Comparison of ENCODE assay signal across 25 mouse cellular contexts in genomic region chr4:66901498-66901897, GRCm38 (mm10).
DNase-seq lines count a peak whose midpoint lies in the region; ATAC-seq and TF ChIP-seq lines count a peak whose summit lies in the region.
"Had no signal": no experiment of that assay in that cellular context is flagged by ENCODE, and none has a peak within 500 bp of the region (broad histone marks: within the 10 kb centered on the region; RNA-seq: fewer than 3 reads in every experiment).

No protein-coding gene starts in this region.

- TF ChIP-seq POLR2A in brain, embryonic 14.5 days (IDR thresholded peaks at IDR 0.05; ENCODE audit: borderline replicate concordance, extremely low read depth, insufficient read depth, insufficient read length, poor library complexity, severe bottlenecking) = no peak

- H3K9ac ChIP-seq in kidney, embryonic 15.5 days = no peak overlapping the region
- H3K9ac ChIP-seq: embryonic facial prominence, embryonic 12.5 days; embryonic facial prominence, embryonic 15.5 days; forebrain, embryonic 15.5 days; heart, embryonic 12.5 days; heart, embryonic 15.5 days; hindbrain, embryonic 14.5 days had no signal

- H3K4me3 ChIP-seq in kidney, embryonic 15.5 days (replicated peaks) = no peak overlapping the region
- H3K4me3 ChIP-seq: embryonic facial prominence, embryonic 12.5 days; embryonic facial prominence, embryonic 15.5 days; forebrain, embryonic 15.5 days; heart, embryonic 12.5 days; heart, embryonic 15.5 days had no signal

- ATAC-seq in cerebellum, adult (ENCODE audit: insufficient number of reproducible peaks, low FRiP score, low TSS enrichment) = 0 out of 2 replicates have a peak, but pooled peaks have one; percentile 58
- no peak for ATAC-seq in kidney, embryonic 15.5 days (replicated peaks; ENCODE audit: low FRiP score)
- ATAC-seq: forebrain, embryonic 15.5 days; hindbrain, postnatal 0 days; inflammation-experienced regulatory T-cells, adult 6 months; intestine, embryonic 16.5 days; Patski had no signal

- no peaks in the 10 kb centered on the region for H3K4me1 ChIP-seq in kidney, embryonic 15.5 days
- H3K4me1 ChIP-seq: embryonic facial prominence, embryonic 12.5 days; embryonic facial prominence, embryonic 15.5 days; forebrain, embryonic 15.5 days; heart, embryonic 12.5 days; heart, embryonic 15.5 days had no signal

- H3K4me2 ChIP-seq in kidney, embryonic 15.5 days = no peak overlapping the region
- H3K4me2 ChIP-seq: embryonic facial prominence, embryonic 12.5 days; embryonic facial prominence, embryonic 15.5 days; forebrain, embryonic 15.5 days; heart, embryonic 12.5 days; heart, embryonic 15.5 days; hindbrain, embryonic 14.5 days had no signal

- no peak for DNase-seq in cerebellum, postnatal 25 days
- DNase-seq in cerebellum, adult 9-11 months = peak; percentile 27
- DNase-seq in cerebellum, adult 8-10 months = no peak
- DNase-seq in Muller cell, postnatal 12 days (ENCODE audit: inconsistent ontology term) = peak; percentile 44
- peak; percentile 44 for DNase-seq in brain, embryonic 14.5 days (ENCODE audit: low read depth)
- DNase-seq: adrenal gland, adult 2 months; adrenal gland, postnatal 14 days; cerebellum, adult 11 months; gastrocnemius, postnatal 25 days; heart, adult 18-20 months; heart, postnatal 10 days; heart, postnatal 36 days; kidney, adult 18-20 months had no signal

- H3K36me3 ChIP-seq in kidney, embryonic 15.5 days = no peaks in the 10 kb centered on the region
- H3K36me3 ChIP-seq: embryonic facial prominence, embryonic 12.5 days; embryonic facial prominence, embryonic 15.5 days; forebrain, embryonic 15.5 days; heart, embryonic 12.5 days; heart, embryonic 15.5 days had no signal

- TF ChIP-seq CTCF in brain, embryonic 14.5 days (IDR thresholded peaks at IDR 0.05; ENCODE audit: borderline replicate concordance, extremely low read depth, insufficient read depth, insufficient read length) = no peak

- H3K27ac ChIP-seq in kidney, embryonic 15.5 days = no peak overlapping the region
- H3K27ac ChIP-seq: embryonic facial prominence, embryonic 12.5 days; embryonic facial prominence, embryonic 15.5 days; forebrain, embryonic 15.5 days; heart, embryonic 15.5 days; hindbrain, embryonic 14.5 days; hindbrain, postnatal 0 days had no signal

- no peaks in the 10 kb centered on the region for H3K27me3 ChIP-seq in kidney, embryonic 15.5 days
- H3K27me3 ChIP-seq: embryonic facial prominence, embryonic 12.5 days; embryonic facial prominence, embryonic 15.5 days; forebrain, embryonic 15.5 days; heart, embryonic 12.5 days; heart, embryonic 15.5 days; Patski had no signal

- no peaks in the 10 kb centered on the region for H3K9me3 ChIP-seq in kidney, embryonic 15.5 days (replicated peaks)
- H3K9me3 ChIP-seq: embryonic facial prominence, embryonic 12.5 days; embryonic facial prominence, embryonic 15.5 days; forebrain, embryonic 15.5 days; heart, embryonic 12.5 days; heart, embryonic 15.5 days had no signal

Comparison
In these comparisons a context has a peak if more than half of its experiments do, and no peak if none do; other contexts are left out.
1. DNase-seq: peak in cerebellum, adult 9-11 months (single experiment), Muller cell, postnatal 12 days (single experiment) and brain, embryonic 14.5 days (single experiment); none in cerebellum, postnatal 25 days (0 of 2) and cerebellum, adult 8-10 months (single experiment).